Mouse (Mus musculus): ENCODE data around the gene Gpc1.

Gpc1 gene

DNA sequence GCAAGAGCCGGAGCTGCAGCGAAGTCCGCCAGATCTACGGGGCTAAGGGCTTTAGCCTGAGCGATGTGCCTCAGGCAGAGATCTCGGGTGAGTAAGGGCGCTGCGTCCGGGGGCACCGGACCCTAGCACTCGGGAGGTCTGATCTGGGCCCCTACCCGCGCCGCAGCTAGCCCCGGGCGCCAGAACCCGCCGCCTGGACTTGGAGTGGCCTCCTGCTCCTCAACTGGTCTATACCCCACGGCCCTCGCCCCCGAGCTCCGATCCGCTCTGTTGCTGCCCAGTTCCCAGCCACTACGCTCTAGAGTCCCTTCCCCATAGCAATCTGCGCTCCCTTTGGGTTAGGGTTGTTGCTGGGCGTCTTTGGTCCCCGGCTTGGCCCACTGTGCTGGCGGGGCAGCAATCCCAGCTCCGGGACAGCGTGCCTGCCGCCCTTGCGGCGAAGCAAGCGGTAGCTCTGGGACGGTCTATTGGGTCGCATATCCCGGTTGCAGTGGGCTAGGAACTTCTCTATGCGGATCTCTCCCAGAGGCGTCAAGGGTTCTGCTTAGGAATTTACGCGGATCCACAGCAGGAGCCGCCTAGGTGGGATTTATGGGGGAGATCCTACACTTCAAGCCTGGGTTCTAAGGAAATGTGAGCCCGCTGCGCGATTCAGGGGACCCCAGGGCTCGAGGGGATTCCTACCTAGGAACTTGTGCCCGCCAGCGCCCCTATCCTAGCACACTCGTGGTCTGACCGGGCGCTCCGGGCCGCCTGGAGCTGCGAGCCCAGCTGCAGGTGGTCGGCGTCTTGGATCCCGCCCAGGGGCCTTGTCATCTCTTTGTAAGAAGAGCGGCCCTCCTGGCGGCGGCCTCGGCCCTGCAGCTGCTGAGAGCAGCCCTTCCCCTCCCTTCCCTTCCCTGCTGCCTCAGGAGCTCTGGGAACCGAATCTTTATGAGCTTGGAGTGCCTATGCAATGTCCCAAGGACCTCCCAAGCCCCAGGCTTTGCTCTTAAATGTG lies 866 bp downstream of the Gpc1 start:
- peak; percentile 8; the same call in 1 of the 2 replicates for ATAC-seq (ENCODE audit: insufficient number of reproducible peaks, low FRiP score, low TSS enrichment)

DNA sequence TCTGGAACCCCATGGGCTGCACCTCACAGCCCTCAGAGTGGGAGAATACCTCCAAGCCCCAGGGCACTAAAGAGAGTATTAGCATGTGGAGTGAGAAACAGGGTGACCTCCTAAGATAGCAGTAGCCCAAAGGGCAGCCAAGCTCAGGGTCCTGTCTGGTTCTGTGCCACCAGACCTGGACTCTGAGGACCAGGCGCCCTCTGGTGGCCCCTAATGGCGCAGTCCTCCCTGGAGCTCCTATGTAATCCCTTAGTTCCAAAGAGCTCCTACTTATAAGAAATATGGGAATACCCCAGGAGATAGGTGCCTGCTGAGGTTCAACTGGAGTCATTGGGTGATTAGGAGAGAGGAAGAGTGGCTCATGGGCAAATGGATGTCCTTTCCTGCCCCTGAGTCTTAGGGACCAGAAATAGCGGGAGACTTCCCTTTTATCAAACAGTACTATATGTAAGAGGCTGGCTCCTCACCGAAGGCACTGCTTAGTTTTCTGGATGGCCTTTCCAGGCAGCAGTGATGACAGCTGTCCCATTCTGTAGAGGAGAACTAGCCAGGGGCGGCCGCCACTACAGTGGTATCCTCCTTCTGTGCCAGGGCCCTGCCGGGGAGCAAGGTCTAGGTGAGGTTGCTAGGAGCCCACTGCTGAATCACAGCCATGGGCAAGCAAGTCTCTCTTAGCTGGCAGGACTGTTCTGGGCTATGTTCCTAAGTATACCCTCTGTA lies 2.7 kb downstream of the Gpc1 start:
- no peak for ATAC-seq (ENCODE audit: insufficient number of reproducible peaks, low FRiP score, low TSS enrichment)

DNA sequence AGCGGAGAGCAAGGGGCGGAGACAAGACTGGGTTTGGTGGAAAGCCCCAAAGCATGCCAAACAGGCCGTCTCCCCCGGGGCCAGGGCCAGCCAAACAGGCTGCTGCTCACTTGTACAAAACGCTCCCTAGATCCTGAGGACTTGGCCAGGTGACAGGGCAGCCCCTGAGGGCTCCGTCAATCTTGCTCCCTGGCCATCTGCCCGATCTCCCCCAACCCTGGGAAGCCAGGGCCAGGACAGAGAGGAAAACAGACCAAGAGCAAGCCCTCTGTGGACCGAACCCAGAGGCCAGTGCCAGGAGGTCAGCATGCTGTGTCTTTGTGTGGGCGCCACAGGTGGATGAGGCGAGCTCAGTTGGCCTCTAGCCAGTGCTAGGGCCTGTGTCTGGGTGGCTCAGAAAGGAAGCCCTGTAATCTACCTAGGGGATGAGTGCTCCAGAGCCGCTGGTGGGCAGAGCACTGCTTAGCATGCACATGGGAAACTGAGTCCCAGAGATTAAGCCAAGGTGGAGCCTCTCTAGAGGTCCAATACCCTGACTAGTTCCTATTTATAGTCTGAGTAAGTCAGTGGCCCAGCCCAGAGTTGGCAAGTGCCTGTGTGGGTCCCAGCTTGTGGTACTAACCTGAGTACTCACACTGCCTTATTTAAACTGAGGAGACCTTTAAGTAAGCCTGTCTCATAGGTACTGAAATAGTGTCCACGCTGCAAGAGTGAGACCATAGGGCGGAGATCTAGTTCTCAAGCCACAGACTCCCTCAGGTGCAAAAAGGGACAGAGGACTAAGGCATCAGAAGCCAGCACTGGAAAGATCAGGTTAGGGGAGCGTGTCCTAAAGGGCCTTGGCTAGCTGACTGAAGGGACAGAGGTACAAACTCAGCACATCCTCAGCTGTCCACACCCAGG lies 6.7 kb downstream of the Gpc1 start:
- peak; percentile 22; the same call in 1 of the 2 replicates for ATAC-seq (ENCODE audit: insufficient number of reproducible peaks, low FRiP score, low TSS enrichment)

DNA sequence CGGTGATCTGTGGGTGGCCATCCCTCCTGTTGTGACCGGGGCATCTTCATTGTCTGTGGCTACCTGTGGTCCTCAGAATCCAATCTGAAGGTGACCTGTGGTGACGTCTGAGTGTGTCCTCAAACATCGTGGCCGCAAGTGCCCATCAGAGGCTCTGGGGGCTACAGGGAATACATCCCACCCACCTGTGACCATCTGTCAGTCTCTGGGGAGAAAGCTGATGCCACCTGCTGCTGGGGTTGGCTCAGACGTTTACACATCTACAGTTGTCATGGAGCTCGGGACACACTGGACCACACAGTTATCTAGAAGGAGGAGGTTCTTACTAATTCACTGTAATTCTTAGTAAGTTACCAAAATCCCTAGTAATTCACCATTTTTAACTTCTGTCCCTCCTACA lies 7.8 kb downstream of the Gpc1 start:
- no peak for ATAC-seq (ENCODE audit: insufficient number of reproducible peaks, low FRiP score, low TSS enrichment)

DNA sequence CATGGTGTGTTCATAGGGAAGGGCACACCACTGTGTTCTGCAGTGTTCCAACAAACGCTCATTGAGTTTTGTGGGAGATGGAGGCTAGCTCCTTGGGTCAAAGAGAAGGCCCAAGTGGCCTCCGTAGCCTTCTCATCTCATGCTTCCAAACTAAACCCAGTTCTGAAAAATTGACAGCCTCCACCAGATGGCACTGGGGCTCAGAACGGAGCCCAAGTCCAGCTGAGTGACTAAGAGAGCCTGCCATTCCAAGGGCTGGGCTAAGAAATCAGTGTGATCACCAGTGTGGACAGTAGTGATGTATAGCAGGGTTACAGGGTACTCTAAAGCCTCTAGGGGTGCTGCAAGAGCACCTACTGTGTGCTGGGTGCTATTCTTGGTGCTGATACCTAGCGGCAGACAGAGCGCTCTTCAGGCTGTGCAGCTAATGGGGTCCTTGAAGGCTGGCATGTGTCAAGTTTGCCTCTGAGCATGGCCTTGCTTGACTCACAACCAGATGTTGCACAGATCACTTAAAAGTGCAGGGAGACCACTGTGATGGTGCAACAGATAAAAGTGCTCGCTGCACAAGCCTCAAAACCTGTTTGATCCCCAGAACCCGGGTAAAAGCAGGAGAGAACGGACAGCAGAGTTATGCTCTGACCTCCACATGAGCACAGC lies 8.9 kb downstream of the Gpc1 start:
- no peak for ATAC-seq (ENCODE audit: insufficient number of reproducible peaks, low FRiP score, low TSS enrichment)

DNA sequence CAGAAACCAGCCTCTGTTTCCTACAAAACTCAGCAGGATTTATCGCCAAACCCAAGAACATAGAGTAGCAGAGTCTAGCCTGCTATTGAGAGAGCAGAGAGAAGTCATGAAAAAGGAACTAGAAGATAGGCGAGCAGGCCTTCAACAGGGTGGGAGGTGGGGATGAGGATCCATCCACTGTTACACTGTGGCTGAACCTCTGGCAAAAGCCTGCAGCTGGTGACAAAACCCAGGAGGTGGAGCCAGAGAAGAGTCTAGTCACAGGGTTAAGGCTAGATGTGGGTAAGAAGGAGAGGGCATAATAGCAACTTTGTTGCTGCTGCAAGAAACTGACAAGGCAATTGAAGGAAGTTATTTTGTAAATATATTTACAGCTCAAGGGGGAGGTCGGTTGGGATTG lies 10.0 kb downstream of the Gpc1 start:
- ATAC-seq (ENCODE audit: insufficient number of reproducible peaks, low FRiP score, low TSS enrichment), result no peak

DNA sequence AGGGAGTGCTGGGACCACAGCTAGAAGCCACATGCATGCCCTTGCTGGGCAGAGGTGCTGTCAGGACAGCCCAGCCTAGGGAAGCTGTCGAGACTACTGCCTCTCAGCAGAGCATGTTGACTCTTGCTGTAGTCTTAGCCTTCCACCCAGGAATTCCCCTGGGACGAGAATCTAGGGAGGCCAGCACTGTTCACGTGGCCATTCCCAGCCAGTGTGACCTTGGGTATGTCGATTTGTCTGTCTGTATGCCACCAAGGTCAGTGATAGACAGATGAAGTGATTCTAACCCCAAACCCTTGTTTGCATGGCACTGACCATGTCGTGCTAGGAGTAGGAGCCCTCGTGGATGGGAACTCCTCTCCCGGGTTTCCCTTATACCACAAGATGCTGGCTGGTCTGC lies 14.4 kb downstream of the Gpc1 start:
- no peak for ATAC-seq (ENCODE audit: insufficient number of reproducible peaks, low FRiP score, low TSS enrichment)

DNA sequence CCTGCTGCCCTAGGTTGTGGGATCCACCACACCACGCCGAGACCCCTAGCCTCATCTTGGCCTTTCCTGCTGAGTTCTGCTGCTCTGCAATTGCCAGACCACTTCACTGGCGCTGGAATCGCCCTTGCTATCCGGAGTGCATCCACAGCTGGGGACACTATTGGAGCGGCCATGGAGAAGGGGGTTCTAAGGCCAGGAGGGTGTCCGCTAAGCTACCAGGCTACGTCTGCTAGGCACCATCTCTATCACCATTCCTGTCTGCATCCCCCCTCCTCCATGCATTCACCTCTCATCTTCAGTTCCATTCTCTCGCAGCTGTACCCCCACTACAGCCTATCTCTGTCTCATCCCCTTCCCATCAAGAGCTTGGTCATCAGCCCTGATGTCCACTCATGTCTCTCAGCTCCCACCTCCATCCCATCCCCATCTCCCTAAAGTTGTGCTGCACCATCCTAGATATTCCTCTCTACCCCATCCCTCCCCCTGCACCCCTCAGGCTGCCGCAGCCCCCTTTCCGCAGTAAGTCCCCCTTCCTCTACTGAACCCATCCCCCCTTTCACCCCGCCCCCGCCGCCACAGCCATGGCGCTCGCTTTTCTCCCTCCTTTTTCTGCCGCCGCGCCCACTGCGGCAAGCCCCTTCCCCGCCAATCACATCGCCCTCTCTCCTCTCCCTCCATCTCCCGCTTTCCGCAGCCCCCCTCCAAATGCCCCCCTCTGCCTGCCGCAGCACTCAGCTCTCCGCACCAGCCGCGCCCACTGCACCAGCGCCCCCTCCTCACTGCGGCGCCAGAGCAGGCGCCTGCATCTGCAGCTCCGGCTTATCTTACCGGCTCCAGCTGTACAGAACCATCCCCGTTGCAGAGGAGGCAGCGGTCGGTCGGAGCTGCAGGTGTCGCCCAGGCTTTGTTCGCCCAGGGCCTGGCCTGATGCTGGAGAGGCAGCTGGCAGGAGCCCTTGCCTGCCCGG lies 16.7 kb downstream of the Gpc1 start:
- no peak for ATAC-seq (ENCODE audit: insufficient number of reproducible peaks, low FRiP score, low TSS enrichment)

DNA sequence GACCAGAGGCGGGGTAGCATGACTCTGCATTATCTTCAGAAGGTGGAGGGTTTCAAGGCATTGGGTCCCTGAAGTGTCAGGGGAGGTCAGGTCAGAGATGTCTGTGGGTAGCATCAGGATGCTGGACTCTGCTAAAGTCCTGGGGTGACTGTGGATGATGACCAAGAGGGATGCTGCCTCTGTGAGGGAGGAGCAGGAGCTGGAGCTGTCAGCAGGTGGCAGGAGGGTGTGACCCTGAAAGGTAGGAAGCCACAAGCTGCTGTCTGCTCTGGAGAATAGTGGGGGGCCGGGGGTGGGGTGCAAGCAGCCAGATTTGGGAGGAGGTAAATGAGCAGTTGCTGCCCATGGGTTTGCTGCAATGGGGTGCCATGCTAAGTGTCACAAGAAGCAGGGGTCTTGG lies 18.0 kb downstream of the Gpc1 start:
- no peak for ATAC-seq (ENCODE audit: insufficient number of reproducible peaks, low FRiP score, low TSS enrichment)

DNA sequence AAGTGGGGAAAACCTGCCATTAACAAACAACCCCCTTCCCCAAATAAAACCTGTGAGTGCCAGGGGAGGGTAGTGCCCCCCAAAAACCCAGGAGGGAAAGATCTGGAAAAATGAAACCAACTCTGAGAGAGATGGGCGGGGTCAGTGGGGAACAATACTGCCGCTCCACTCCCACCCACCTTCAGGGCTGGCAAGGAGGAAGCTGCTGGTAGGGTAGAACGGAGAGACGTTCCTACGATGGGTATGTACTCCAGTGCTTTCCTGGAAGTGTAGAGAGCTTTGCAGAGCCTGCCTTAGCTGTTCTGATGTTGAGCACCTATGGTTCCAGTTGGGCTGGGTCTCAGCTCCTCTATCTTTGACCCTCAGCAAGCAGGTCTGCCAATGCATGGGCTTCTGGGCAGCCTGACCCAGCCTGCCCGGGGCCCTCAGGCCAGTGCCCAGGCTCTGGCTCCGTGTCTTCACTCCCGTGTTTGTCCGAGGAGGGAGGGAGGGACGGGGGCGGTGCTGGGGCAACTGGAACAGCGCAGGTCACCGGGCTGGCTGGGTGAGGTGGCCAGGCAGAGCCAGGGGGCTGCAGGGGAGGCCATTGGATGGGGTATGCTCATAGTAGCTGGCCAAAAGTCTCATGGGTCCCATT lies 18.6 kb downstream of the Gpc1 start:
- no peak for ATAC-seq (ENCODE audit: insufficient number of reproducible peaks, low FRiP score, low TSS enrichment)

DNA sequence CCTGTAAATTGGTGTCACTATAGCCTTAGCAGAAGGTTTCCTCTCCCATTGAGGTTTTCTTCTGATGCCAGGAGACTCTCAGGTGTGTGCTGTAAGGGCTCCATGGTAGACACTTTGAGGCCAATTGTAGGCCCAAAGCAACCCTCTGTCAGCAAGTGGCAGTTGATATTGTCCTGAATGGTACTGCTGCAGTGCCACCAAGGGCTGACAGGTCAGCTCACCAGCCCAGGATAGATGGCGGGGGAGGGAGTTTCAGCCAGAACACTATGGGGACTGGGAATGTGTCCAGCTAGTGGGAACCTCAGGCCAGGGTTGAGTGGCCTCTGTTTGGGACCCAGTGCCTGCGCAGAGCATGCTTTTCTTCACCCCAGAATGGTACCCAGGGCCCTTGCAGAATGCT lies 21.0 kb downstream of the Gpc1 start:
- no peak for ATAC-seq (ENCODE audit: insufficient number of reproducible peaks, low FRiP score, low TSS enrichment)

DNA sequence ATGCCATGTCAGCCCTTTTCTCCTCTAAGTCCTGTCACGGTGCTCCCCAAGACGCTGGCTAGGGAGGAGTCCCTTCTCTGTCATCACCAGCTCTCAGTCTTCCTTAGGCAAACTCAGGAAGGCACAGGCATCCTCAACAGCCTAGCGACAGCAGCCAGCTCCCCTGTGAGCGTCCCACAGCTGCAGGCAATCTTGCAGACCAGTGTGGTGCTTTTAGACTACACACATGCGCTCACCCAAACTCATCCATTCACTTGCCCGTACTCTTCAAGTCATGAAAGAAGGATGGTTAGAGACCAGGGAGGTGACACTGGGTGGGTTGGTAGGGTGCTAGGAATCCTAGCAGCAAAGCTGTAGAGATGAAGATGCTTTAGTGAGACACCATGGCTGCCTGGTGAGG lies 30.1 kb downstream of the Gpc1 start:
- ATAC-seq (ENCODE audit: insufficient number of reproducible peaks, low FRiP score, low TSS enrichment), result no peak

DNA sequence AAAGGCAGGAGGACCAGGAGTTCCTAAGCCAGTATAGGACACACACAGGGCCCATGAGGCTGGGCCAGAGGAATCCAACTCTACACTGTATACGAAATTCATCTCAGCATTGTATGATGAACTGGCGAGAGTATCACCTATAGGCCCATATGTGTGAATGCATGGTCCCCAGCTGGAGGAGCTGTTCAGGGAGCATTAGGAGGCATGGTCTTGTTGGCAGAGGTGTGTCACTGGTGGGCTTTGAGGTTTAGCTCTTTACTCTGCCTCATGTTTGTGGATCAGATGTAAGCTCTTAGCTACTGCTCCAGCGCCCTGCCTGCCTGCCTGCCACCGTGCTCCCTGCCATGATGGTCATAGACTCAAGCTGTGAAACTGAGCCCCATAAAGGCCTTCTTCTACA lies 31.8 kb downstream of the Gpc1 start:
- ATAC-seq (ENCODE audit: insufficient number of reproducible peaks, low FRiP score, low TSS enrichment), result no peak

DNA sequence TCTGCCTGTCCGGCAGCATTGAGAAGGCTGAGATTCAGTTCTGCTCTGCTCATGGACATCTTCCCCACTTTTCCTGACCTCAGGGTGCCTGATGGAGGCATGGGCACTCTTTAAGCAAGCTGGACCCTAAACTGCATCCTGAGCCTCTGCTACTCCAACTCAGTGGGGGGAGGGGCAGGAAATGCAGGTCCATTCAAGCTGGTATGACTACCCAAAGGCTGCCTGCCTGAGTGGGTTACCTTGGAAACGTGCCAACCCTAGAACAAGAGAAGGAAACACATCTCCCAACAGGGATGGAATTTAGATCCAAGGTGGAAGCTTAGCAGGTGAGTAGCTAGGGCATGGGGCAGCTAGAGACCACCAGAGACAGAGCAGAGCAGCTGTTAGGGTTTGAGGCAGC lies 34.7 kb downstream of the Gpc1 start:
- ATAC-seq (ENCODE audit: insufficient number of reproducible peaks, low FRiP score, low TSS enrichment), result no peak

DNA sequence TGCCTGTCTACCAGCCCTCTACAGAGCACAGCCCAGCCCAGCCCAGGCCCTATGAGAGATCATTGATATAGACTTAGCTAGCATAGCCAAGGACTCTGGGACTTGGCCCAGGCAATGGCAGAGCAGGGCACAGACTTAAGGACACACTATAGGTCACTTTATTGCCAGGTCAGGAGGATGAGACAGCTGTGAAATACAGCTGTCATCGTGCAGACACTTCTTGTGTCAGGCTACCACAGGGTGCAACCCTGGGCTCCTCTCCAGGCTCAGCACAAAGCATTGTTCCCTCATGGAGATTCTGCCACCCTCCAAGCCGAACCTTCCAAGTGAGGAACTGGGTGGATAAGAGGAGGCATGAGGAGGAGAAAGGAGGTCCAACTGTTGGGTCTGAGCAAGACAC lies 38.5 kb downstream of the Gpc1 start:
- no peak for ATAC-seq (ENCODE audit: insufficient number of reproducible peaks, low FRiP score, low TSS enrichment)

DNA sequence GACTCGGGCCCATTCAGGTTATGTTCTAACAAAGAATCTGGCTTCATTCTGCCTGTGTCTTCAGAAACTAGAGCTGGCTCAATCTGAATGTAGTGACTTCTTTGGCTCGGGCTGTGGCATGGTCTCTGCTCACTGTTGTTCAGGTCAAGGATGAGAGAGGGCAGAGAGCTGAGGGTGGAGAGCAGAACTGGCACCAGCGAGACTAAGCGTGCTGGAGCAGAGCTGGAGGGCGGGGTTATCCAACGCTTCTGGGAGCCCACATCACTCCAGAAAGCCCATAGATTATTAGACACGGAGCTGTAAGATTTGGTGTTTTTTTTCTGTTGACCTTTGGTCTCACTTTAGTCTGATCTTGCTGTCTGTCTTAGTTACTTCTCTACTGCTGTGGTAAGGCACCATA lies 41.2 kb downstream of the Gpc1 start:
- no peak for ATAC-seq (ENCODE audit: insufficient number of reproducible peaks, low FRiP score, low TSS enrichment)

DNA sequence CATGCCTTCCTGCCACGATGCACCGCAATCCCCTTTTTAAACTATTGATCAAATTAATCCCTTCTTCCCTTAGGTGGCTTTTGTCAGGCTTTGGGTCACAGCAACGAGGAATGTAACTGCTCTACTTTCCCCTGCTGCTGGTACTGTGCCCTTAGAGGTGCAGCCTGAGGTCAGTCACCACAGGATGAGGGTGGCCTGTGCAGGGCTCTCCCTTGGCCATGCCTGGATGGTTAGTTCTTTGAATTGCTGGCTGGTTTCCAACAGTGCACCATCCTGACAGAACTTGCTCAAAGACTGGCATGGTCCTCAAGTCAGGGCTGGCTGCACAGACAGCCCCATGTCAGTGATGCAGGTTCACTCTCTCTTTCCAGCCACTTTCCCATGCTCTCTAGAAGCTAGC lies 42.6 kb downstream of the Gpc1 start:
- ATAC-seq (ENCODE audit: insufficient number of reproducible peaks, low FRiP score, low TSS enrichment), result no peak

DNA sequence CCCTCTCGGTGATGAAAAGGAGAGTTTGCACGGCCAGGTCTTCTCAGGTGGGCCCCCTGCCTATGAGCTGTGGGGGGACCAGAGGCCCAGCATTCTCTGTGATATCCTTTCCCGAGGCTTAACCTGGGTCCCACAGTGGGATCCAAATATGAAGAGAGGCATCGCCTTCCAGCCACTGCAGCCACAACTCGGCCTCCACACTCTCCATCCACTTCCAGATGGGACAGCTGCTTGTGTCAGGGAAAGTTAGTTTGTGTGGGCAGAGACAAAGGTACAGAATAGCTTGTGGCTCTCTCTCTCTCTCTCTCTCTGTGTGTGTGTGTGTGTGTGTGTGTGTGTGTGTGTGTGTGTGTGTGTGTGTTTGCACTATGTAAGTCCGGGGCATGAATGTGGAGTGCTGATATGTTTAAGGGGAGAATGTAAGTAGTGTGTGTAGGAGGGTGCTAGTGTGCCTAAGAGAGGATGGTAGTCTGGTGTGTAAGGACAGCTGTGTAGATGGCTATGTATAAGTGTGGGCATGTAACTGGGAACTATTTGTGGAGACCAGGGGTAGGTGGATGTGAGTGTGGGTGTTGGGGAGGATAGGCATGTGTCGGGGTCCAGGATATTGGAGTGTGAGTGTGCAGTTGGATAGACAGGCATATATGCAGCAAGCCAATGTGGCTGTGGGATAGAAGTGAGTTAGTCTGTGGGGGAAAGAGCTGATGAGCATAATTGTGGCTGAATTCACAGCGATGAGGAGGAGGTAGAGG lies 44.1 kb downstream of the Gpc1 start:
- no peak for ATAC-seq (ENCODE audit: insufficient number of reproducible peaks, low FRiP score, low TSS enrichment)
